Mouse (Mus musculus): ENCODE data around the gene Cdc123. TPM values are rescaled to one million over a fixed set of nuclear protein-coding genes. Genes with fewer than 3 reads are reported as not detected.

Gene Cdc123
- polyA plus RNA-seq, 1 experiment from 2014 or later, result 147 TPM

- DNase-seq (ENCODE audit: low spot score) (no peak), ATAC-seq (no peak)
- H3K36me3 ChIP-seq (ENCODE audit: insufficient read depth, low read length), result peaks cover 19% of the 10 kb centered on the region
- no peaks in the 10 kb centered on the region for H3K27me3 ChIP-seq (replicated peaks; ENCODE audit: insufficient read depth, low read length)
- H3K27ac ChIP-seq (ENCODE audit: low read length), result no peak overlapping the region
- no peak overlapping the region for H3K9ac ChIP-seq (replicated peaks; ENCODE audit: low read depth)
- no peaks in the 10 kb centered on the region for H3K9me3 ChIP-seq (ENCODE audit: low read length)
- WGBS, result 96% methylated on average over 11 of the region's 11 CpGs
- TF ChIP-seq CTCF (IDR thresholded peaks at IDR 0.05) (no peak), EP300 (IDR thresholded peaks at IDR 0.05) (no peak)
- H3K4me2 ChIP-seq (replicated peaks; ENCODE audit: low read depth, low read length), result no peak overlapping the region
- no peaks in the 10 kb centered on the region for H3K4me1 ChIP-seq (ENCODE audit: insufficient read depth, low read depth, low read length)
- no peak overlapping the region for H3K4me3 ChIP-seq (ENCODE audit: low read depth, low read length)
Observed at GRCm38 (mm10) chr2:5840815-5841214, 4.1 kb downstream of the Cdc123 start.

GRCm38 (mm10) chr2:5825265-5825913 lies 19.6 kb downstream of the Cdc123 start:
- peaks cover 23% of the 10 kb centered on the region for H3K36me3 ChIP-seq (ENCODE audit: insufficient read depth, low read length)
- TF ChIP-seq CTCF (IDR thresholded peaks at IDR 0.05), result no peak
- TF ChIP-seq EP300 (IDR thresholded peaks at IDR 0.05), result no peak
- H3K9ac ChIP-seq (replicated peaks; ENCODE audit: low read depth), result no peak overlapping the region
- no peak for DNase-seq (ENCODE audit: low spot score)
- no peaks in the 10 kb centered on the region for H3K9me3 ChIP-seq (ENCODE audit: low read length)
- WGBS, result 92% methylated on average over 5 of the region's 5 CpGs
- no peak overlapping the region for H3K4me3 ChIP-seq (ENCODE audit: low read depth, low read length)
- no peak overlapping the region for H3K4me2 ChIP-seq (replicated peaks; ENCODE audit: low read depth, low read length)
- no peak overlapping the region for H3K27ac ChIP-seq (ENCODE audit: low read length)
- H3K27me3 ChIP-seq (replicated peaks; ENCODE audit: insufficient read depth, low read length), result no peaks in the 10 kb centered on the region
- no peak for ATAC-seq
- H3K4me1 ChIP-seq (ENCODE audit: insufficient read depth, low read depth, low read length), result no peaks in the 10 kb centered on the region

GRCm38 (mm10) chr2:5824685-5825084 lies 20.3 kb downstream of the Cdc123 start:
- no peak for ATAC-seq
- Histone ChIP-seq H3K4me3 (ENCODE audit: low read depth, low read length) (no peak overlapping the region), H3K4me1 (ENCODE audit: insufficient read depth, low read depth, low read length) (no peaks in the 10 kb centered on the region), H3K4me2 (replicated peaks; ENCODE audit: low read depth, low read length) (no peak overlapping the region), H3K9me3 (ENCODE audit: low read length) (no peaks in the 10 kb centered on the region), H3K36me3 (ENCODE audit: insufficient read depth, low read length) (peaks cover 30% of the 10 kb centered on the region), H3K27me3 (replicated peaks; ENCODE audit: insufficient read depth, low read length) (no peaks in the 10 kb centered on the region), H3K9ac (replicated peaks; ENCODE audit: low read depth) (no peak overlapping the region), H3K27ac (ENCODE audit: low read length) (no peak overlapping the region)
- WGBS, result 74% methylated on average over 5 of the region's 5 CpGs
- DNase-seq (ENCODE audit: low spot score), result peak; percentile 30
- TF ChIP-seq EP300 (IDR thresholded peaks at IDR 0.05) (no peak), CTCF (IDR thresholded peaks at IDR 0.05) (no peak)

GRCm38 (mm10) chr2:5824213-5824612 lies 20.8 kb downstream of the Cdc123 start:
- H3K4me3 ChIP-seq (ENCODE audit: low read depth, low read length), result no peak overlapping the region
- H3K4me2 ChIP-seq (replicated peaks; ENCODE audit: low read depth, low read length), result no peak overlapping the region
- H3K4me1 ChIP-seq (ENCODE audit: insufficient read depth, low read depth, low read length), result no peaks in the 10 kb centered on the region
- TF ChIP-seq CTCF (IDR thresholded peaks at IDR 0.05) (peak; percentile 47), EP300 (IDR thresholded peaks at IDR 0.05) (no peak)
- 11% methylated on average over 1 of the region's 1 CpGs for WGBS
- H3K9ac ChIP-seq (replicated peaks; ENCODE audit: low read depth), result no peak overlapping the region
- ATAC-seq (no peak), DNase-seq (ENCODE audit: low spot score) (peak; percentile 19)
- no peaks in the 10 kb centered on the region for H3K27me3 ChIP-seq (replicated peaks; ENCODE audit: insufficient read depth, low read length)
- H3K27ac ChIP-seq (ENCODE audit: low read length), result no peak overlapping the region
- H3K36me3 ChIP-seq (ENCODE audit: insufficient read depth, low read length), result peaks cover 34% of the 10 kb centered on the region
- H3K9me3 ChIP-seq (ENCODE audit: low read length), result no peaks in the 10 kb centered on the region

GRCm38 (mm10) chr2:5822449-5822848 lies 22.5 kb downstream of the Cdc123 start:
- Histone ChIP-seq H3K9me3 (ENCODE audit: low read length) (no peaks in the 10 kb centered on the region), H3K36me3 (ENCODE audit: insufficient read depth, low read length) (peaks cover 41% of the 10 kb centered on the region), H3K27ac (ENCODE audit: low read length) (no peak overlapping the region), H3K4me2 (replicated peaks; ENCODE audit: low read depth, low read length) (no peak overlapping the region), H3K4me3 (ENCODE audit: low read depth, low read length) (no peak overlapping the region), H3K4me1 (ENCODE audit: insufficient read depth, low read depth, low read length) (no peaks in the 10 kb centered on the region), H3K27me3 (replicated peaks; ENCODE audit: insufficient read depth, low read length) (no peaks in the 10 kb centered on the region), H3K9ac (replicated peaks; ENCODE audit: low read depth) (no peak overlapping the region)
- WGBS, result 94% methylated on average over 6 of the region's 6 CpGs
- ATAC-seq (no peak), DNase-seq (ENCODE audit: low spot score) (no peak)
- no peak for TF ChIP-seq EP300 (IDR thresholded peaks at IDR 0.05)
- TF ChIP-seq CTCF (IDR thresholded peaks at IDR 0.05), result no peak

- TF ChIP-seq CTCF (IDR thresholded peaks at IDR 0.05) (no peak), EP300 (IDR thresholded peaks at IDR 0.05) (no peak)
- Histone ChIP-seq H3K4me3 (ENCODE audit: low read depth, low read length) (no peak overlapping the region), H3K9ac (replicated peaks; ENCODE audit: low read depth) (no peak overlapping the region), H3K27ac (ENCODE audit: low read length) (no peak overlapping the region), H3K36me3 (ENCODE audit: insufficient read depth, low read length) (peaks cover 34% of the 10 kb centered on the region; the same call in 1 of the 2 replicates), H3K4me1 (ENCODE audit: insufficient read depth, low read depth, low read length) (no peaks in the 10 kb centered on the region), H3K4me2 (replicated peaks; ENCODE audit: low read depth, low read length) (no peak overlapping the region), H3K9me3 (ENCODE audit: low read length) (no peaks in the 10 kb centered on the region), H3K27me3 (replicated peaks; ENCODE audit: insufficient read depth, low read length) (no peaks in the 10 kb centered on the region)
- 80% methylated on average over 10 of the region's 10 CpGs for WGBS
- no peak for DNase-seq (ENCODE audit: low spot score)
- ATAC-seq, result no peak
Observed at GRCm38 (mm10) chr2:5821264-5821663, 23.7 kb downstream of the Cdc123 start.

All from lung, postnatal 0 days (tissue).